Mouse (Mus musculus): ENCODE data around the gene Pabpn1.

Gene Pabpn1

DNA sequence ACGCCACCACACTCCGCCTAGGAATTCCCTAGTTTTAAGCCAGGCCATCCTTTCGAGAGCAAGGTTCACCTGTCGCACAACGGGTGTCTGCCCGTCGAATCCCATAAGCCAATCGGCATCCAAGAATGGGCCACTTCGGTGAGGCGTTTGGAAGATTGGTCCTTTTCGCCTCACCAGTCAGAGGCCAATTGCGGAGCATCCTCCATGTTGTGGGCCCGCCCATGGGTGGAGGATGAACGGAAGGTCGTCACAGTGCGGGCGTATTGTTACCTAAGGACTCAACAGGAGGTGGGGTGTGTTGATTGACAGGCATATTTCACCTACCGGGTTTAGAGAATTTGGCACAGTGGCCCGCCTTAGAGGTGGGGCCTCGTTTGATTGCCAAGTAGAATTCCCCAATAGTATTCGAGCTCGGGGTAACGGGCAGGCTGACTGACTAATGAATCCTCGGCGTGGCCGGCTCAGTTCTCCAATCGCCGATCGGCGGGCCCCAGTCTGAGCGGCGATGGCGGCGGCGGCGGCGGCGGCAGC, 1.4 kb downstream of the Pabpn1 start:
- DNase-seq (ENCODE audit: low read depth), result peak; percentile 100

DNA sequence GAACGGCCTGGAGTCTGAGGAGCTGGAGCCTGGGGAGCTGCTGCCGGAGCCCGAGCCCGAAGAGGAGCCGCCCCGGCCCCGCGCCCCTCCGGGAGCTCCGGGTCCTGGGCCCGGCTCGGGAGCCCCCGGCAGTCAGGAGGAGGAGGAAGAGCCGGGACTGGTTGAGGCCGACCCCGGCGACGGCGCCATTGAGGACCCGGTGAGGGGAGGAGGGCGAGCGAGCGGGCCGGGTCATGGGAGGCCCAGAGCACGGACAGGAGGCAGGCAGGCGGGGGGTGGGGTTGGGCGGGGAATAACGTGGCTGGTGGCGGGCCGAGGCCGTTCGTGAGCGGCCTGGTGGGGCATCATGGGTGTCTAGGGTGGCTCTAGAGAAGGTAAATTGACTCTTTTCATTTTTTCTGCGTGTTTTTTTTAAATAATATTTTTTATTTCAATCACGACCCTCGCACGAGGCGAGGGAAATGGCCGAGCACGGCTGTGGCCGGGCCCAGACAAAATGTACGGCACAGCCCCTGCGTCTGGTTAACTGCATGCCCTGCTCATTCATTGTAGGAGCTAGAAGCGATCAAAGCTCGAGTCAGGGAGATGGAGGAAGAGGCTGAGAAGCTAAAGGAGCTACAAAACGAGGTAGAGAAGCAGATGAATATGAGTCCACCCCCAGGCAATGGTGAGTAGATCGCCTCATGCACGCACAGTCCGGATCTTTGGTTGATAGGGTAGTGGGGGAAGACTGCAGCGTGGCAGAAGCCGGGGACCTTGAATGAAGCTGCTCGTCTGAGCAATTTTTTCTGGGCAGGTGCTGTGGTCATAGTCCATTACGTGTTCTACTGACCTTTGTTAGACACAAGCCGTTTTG, 2.2 kb downstream of the Pabpn1 start:
- DNase-seq (ENCODE audit: low read depth), result peak; percentile 67

DNA sequence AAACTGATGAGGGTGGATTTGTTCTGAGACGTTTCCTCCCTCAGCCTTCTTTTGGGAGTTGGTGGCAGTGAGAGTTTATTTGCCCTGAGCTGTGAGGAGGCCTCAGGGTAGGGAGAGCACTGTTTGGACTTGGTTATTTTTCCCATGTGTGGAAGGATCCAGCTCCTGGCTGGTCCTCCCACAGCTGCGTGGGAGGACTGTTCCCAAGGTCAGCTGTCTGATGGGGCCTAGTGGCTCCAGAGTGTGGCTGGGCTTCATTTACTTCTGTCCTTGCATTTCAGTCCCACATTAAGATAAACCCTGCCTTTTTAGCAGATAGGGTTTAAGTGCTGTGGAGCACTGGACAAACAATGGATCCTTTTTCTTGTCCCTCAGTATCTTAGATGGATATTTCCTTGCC, 5.1 kb downstream of the Pabpn1 start:
- no peak for DNase-seq (ENCODE audit: low read depth)

DNA sequence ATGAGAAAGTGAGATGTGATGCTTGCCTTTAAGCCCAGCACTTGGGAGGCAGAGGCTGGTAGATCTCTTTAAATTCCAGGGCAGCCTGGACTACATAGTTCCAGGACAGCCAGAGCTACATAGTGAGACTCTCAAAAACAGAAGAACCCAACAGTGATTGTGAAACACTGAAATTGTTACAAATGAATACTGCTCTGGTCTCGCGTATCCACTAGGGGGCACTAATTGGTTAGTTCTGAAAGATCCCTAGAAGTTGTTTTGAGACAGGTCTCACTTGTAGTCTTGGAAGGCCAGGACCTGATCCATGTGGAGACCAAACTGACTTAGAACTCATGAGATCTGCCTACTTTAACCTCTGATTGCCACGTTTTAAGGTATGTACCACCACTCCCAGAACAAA, 8.1 kb downstream of the Pabpn1 start:
- peak; percentile 88 for DNase-seq (ENCODE audit: low read depth)

DNA sequence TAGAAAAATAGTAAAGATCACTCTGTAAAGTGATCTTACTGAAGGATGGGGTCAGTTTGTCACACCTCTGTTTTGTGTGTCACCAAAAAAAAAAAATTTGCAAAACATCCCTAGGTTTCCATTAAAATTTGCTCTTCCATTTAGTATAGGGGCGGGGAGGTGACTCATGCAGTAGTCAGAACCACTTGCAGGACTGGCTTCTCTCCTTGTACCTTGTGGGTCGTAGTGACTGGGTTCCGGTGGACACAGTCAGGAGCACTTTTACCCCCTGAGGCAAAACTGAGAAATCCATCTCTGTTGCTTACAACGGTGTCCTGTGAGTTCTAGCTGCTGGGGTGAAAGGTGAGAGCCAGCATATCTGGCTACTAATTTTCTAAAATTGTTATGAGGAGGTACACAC, 11.3 kb downstream of the Pabpn1 start:
- DNase-seq (ENCODE audit: low read depth), result peak; percentile 65

DNA sequence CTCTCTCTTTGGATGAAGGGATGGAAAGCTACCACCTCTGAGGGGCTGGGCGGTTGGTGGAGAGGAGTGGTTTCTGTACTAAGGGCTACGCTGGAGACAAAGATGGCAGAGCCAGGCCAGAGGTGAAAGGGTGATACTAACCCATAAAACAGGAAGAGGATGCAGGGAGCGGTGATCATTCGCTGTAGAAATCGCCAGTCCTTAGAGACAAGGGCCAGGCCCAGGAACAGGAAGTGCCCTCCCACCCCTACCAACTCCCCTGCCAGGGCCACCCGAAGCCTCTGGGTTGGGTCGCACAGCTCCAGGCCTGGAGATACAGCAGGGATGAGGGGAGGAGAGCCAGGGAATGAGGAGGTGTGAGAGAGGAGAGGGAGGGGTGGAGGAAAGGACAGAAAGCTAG, 16.4 kb downstream of the Pabpn1 start:
- DNase-seq (ENCODE audit: low read depth), result no peak

DNA sequence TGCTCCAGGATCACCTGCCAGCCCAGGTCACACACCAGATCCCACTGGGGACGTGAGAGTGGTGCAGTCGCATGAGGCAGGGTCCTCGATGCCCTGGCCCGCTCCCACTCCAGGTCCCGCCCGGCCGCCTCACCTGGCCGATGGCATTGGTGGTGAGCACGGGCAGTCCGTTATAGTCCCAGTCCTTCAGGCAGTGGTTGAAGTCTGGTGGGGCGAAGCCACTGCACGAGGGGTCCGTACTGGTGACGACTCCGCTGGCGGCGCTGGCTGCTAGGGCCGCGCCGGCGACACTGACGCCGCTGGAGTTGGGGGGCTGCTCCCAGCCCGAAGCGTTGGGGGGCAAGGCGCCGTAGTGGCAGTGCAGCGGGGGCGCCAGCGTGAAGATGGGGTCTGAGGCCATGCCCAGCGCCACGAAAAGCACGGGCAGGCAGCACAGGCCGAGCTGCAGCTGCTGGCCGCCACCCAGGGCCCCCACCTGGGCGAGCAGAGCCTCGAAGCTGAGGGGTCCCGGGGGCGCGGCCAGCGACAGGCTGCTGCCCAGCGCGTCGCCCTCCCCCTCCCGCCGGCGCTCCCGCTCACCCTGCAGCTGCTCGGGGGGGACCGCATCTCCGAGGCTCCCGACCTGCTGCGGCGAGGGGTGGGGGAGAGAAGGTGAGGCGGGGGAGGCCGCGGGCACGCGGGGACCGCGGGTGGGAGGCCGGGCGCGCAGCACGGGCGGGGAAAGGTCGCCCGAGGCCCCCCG, 20.0 kb downstream of the Pabpn1 start:
- DNase-seq (ENCODE audit: low read depth), result no peak

DNA sequence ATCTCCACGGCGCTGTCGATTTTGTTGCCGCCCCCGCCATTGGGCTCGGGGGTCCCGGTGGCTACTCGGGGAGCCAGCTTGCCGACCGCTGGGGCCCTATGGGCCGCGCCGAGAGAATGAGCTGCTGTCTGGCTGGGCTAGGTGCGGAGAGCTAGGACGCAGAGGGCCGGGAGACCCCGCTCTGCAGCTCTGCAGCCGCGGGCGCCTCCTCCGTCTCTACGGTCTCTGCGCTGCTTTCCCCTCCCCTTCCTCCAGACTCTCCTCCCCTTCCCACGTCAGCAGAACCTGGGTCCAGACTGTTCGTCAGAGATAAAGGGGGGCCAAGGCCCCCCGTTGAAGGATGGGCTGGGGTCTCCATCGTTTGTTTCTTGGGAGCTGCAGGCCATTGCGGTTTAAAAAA, 20.6 kb downstream of the Pabpn1 start, which contains the start of gene Slc22a17:
Gene Slc22a17, minus strand, starts transcription at position 247 of the 400 bp plus-strand sequence.
- DNase-seq (ENCODE audit: low read depth), result no peak

DNA sequence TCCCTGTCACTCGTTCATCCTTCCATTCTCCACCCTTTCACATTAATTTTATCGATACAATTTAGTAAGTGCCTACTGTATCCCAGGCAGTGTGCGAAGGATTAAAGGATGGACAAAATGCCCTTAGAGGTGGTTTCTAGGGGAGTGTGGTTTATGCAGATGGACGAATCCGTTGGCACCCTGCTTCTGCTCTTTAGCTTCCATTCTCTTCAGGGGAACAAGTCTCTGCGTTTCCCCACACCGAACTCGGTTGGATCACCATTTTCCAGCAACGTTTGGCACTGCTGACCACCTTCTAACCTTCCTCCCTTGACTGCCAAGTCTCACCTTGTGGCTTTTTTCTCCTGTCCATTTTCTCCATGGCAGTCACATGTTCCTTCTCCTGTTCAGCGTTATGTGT, 21.0 kb downstream of the Pabpn1 start:
- no peak for DNase-seq (ENCODE audit: low read depth)

DNA sequence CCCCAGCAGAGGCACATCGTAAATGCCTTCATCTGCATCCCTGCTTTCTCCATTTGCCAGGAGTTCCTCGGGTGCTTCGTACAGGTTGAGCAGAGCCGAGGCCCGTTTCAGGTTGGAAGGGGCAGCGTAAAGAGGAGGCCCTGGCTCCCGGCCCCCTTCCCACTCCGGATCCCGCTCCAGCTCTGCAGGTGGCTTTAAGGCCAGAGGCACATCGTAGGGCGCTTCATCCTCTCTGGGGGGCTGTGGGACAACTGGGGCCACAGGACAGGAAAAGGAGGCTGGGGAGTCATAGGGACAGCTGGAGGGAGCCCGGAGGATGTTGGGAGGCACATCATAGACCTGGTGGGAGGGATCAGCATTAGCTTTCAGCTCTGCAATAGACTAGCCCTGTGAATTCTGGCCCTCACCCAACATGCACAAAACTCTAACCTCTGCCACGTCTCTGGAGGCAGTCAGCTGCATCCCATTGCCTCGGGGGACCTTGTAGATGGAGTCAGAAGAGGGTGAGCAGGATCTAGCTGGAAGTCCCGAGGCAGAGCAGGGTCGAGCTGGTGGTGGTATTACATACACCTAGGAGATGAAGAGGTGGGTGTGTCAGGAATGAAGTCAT, 27.9 kb downstream of the Pabpn1 start:
- DNase-seq (ENCODE audit: low read depth), result no peak

DNA sequence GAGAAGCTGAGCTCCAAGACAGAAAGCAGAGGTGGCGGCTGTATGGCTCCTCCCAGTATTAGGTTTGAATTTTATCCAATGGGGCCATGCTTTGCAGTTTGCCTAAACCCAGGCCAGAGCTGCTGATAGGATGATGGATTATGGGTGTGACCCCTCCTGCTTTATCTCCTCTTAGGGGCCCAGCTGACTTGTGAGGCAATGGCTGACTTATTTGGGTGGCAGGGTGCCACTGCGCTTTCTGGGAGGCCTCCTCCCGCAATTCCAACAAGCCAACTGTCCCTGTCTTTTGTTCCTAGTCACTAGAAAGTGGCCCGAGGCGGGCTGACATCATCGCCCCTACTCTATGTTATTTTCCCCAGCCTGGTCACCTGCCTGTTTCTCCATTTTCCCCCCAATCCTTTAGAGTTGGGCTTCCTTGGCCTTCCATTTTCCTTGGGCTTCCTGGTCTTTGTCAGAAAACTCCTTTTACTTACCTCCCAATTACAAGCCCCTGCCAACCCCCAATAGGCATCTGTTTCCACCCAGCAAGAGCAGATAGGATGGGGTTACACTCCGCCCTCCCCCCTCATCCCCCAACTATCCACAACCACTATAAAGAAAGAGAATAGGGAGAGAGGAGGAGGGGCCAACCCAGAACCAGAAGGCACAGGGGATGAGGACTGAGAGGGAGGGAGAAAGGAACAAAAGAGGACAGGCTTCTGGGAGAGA, 32.5 kb downstream of the Pabpn1 start:
- no peak for DNase-seq (ENCODE audit: low read depth)

DNA sequence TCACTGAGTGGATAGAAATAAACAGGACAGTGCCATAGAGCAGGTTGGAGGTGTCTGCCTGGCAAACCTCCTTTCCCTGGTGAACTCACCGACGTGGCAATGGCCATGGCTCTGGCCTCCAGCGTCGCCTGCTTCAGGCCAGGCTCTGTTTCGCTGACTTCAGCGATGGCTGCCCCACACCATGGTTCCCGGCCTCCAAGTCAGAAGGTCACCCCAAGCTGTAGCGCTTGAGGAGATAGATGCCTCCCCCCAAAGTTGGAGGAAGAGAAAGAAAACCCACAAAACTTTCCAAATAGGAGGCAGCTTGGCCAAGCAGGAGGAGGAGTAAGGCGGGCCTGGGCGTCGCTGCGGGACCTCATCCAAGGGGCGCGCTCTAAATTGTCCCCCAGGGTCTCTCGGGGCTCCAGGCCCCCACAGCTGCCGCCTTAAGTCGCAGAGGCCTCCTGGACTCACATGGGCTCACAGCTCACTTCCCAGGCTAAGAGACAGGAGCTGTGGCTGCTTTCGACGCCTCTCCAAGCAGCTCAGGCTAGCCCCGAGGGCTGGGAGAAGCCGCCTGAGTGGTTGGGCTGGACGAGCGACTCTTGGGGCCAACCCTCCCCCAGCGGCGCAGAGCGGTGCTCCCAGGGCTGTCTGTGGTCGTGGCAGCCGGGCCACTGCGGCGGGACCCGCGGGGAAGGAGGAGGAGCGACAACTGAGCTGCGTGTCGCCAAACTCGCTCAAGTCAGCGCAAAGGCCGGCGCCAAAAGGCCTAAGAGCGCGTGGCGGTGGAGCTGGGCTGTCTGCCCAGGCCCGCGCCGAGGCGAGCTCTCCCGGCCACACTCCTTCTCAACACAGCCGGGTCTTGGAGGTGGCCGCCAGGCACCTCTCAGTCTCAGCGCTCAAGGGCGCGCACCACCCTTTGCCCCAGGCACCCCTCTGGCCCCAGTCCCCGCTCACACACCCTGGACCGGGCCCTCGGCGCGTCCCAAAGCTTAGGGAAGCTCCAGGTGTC, 33.3 kb downstream of the Pabpn1 start, which contains the start of gene Efs:
Gene Efs, minus strand, starts transcription at position 778 of the 994 bp plus-strand sequence.
- no peak for DNase-seq (ENCODE audit: low read depth)

DNA sequence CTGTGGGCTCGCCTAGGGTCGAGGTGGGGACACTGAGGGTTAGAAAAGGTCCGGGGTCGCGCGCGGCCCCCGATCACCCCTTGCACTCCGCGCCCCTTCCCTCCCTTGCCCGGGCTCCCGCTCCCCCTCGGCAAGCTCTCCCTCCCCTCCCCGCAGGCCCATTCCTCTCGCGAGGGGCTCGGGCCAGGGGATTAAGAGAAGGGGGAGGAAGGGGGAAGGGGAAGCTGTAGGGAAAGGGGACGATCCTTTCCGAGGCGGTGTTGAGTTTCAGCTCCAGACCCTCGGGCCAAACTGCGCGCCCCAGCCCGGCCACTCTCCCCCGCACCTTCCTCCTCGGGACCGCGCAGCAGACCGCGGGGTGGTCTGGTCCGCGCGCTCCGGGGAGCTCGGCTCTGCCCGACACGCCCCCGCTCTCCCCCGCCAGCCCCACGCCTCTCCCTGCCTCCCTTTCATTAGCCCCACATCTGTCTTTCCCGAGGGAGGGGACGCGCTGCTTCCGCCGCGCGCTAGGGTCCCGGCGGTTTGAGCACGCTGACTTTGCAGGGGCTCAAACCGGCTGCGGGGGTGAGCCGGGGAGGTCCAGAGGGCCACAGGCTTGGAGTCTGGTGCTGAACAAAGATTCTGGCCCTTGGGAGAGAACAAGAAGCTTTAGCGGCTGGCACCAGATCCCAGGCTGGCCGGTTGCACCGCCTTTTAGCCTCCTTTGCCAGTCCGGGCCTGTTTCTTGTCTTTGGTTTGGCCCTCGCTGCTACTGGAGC, 34.3 kb downstream of the Pabpn1 start:
- no peak for DNase-seq (ENCODE audit: low read depth)

DNA sequence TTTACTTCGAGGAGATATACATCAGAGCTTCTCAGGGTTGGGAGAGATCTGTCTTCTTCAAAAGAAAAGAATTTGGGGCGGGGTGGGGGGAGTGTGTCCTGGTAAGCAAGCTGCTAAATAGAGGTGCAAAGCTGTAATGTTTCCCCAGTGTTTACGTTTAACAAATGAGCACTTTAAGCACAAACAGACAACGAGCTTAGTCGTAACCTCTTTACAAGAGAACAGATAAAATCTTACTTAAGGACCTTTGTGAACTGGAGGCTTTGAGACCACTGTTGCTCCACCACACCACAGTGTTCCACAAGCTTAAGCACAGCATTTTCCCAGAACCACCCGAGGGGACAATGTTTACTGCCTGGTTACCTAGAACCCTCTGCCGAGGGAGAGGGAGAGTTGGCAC, 35.0 kb downstream of the Pabpn1 start:
- DNase-seq (ENCODE audit: low read depth), result no peak

DNA sequence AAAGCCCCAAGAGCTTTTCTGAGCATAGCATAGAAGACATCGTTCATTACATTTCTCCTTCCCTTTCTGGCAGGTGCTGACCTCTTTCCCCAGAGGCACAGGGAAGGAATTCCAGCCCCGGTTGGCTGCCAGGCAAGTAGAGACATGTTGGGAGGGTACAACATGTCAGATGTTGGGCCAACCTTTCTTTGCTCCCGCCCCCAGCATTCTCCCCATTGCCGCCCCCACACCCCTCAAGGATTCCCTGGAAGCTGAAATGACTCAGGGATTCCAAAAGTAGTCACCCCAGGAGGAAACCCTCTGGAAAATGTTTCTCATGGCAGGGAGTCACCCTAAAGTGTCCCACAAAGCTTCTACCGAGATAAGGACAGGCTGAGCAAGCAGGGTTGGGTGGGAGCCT, 37.5 kb downstream of the Pabpn1 start:
- DNase-seq (ENCODE audit: low read depth), result no peak

DNA sequence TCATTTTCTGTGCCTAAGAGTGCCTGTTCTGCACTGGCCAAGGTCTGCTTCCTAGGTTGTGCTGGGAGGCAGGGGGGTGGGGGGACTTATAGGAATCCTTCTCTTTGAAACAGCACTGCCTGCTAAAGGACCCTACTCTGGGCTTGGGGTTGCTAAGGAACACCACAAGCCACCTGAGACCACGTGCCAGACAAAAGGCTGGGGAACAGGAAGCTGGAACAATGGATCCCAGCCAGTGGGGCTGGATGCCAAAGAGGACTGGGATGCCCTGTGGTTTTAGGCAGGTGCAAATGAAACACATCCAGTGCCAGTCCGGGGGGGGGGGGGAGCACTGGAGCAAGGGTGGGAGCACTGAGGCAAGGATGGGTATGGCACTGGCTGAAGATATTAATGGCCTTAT, 38.1 kb downstream of the Pabpn1 start:
- DNase-seq (ENCODE audit: low read depth), result no peak

DNA sequence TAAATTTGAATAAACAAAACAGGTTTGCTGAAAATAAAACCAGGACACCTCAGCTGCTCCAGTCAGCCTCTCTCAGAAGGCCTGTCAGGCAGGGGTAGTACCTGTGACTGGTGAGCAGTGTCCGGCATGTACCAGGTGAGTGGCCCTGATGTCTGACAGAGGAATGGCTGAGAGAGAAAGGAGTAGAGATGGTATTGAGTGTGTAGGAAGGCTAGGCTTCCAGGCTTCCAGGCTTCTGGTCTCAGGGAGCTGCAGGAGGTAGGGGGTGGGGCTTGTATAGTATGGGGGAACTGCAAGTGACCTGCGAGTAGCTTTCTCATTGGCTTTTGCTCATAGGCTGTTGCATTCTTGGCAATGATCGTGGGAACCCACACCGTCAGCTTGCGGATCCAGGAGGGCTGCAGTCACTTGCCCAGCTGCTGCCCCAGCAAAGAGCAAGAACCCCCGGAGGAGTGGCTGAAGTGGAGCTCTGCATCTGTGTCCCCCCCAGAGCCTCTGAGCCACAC, 40.4 kb downstream of the Pabpn1 start, which contains the start of gene Il25:
Gene Il25, plus strand, starts transcription at position 51 of the 506 bp plus-strand sequence.
- DNase-seq (ENCODE audit: low read depth), result no peak

DNA sequence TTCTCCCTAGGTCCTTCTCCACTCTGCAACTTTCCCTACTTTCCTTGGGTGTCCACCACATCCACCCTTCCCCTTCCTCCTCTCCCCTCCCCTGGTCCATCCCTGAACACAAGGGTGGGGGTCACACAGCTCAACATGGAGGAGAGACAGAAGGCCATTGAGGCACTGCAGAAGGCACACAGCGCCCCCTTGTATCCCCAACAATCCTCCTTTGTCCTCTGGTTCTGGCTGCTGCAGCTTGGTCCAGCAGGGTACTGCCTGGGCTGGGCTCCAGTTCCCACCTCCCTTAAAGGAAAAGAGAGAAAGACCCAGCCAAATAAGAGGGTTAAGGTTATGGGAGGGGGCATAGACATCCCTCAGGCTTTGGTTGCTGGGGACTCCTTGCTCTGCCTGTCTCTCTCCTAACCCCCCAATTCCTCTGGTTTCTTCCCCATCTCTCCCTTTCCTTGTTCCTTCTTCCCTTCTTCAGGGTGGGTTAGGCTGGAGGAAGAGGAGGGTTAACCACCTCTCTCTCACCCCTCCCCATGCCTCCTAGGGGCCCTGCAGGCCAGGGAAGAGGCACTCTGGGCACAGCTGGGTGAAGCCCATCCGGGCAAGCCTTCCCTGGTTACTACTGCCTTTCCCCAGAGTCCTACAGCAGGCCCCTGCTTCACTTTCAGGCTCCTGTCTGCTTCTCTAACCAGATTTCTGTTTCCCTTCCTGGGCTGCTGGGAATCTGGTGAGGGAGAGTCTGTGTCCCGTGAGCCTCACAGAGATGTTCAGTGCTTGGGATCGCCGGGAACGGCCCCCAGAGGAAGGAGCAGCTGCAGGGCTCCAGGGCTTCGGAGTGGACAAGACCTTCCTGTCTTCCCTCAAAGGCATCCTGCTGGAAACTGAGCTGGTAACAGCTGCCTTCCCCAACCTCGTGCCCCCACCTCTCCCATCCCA, 43.9 kb downstream of the Pabpn1 start, which contains the start of gene Cmtm5:
Gene Cmtm5, plus strand, starts transcription at position 358 of the 927 bp plus-strand sequence.
- no peak for DNase-seq (ENCODE audit: low read depth)

Measured in 416B (cell line).